ENCODE assay signal across 19 mouse cellular contexts in genomic region chr17:8637181-8637580, GRCm38 (mm10).
DNase-seq lines count a peak whose midpoint lies in the region; ATAC-seq and TF ChIP-seq lines count a peak whose summit lies in the region.
"Had no signal": no experiment of that assay in that cellular context is flagged by ENCODE, and none has a peak within 500 bp of the region (broad histone marks: within the 10 kb centered on the region; RNA-seq: fewer than 3 reads in every experiment).

No protein-coding gene starts in this region.

- H3K27ac ChIP-seq in intestine, embryonic 14.5 days (ENCODE audit: low read depth), result no peak overlapping the region
- H3K27ac ChIP-seq in intestine, embryonic 16.5 days (ENCODE audit: low read length), result no peak overlapping the region
- H3K27ac ChIP-seq in lung, postnatal 0 days (ENCODE audit: low read length), result no peak overlapping the region
- H3K27ac ChIP-seq: forebrain, embryonic 13.5 days; macrophage; midbrain, embryonic 13.5 days; stomach, embryonic 15.5 days had no signal

- no peaks in the 10 kb centered on the region for H3K27me3 ChIP-seq in intestine, embryonic 14.5 days (replicated peaks; ENCODE audit: control insufficient read depth, insufficient read depth, low read length)
- no peaks in the 10 kb centered on the region for H3K27me3 ChIP-seq in intestine, embryonic 16.5 days (replicated peaks; ENCODE audit: control insufficient read depth, insufficient read depth, low read length)
- H3K27me3 ChIP-seq in lung, postnatal 0 days (replicated peaks; ENCODE audit: insufficient read depth, low read length), result no peaks in the 10 kb centered on the region
- H3K27me3 ChIP-seq: forebrain, embryonic 13.5 days; midbrain, embryonic 13.5 days; stomach, embryonic 15.5 days had no signal

- TF ChIP-seq EP300 in lung, postnatal 0 days (IDR thresholded peaks at IDR 0.05), result no peak

- H3K36me3 ChIP-seq in intestine, embryonic 14.5 days (ENCODE audit: control insufficient read depth, insufficient read depth, low read length), result no peaks in the 10 kb centered on the region
- H3K36me3 ChIP-seq in intestine, embryonic 16.5 days (ENCODE audit: control insufficient read depth, insufficient read depth, low read length), result no peaks in the 10 kb centered on the region
- no peaks in the 10 kb centered on the region for H3K36me3 ChIP-seq in lung, postnatal 0 days (ENCODE audit: insufficient read depth, low read length)
- H3K36me3 ChIP-seq: midbrain, embryonic 13.5 days; stomach, embryonic 15.5 days had no signal

- no peak overlapping the region for H3K9ac ChIP-seq in intestine, embryonic 14.5 days (ENCODE audit: low read length)
- H3K9ac ChIP-seq in intestine, embryonic 16.5 days (ENCODE audit: low read depth, low read length), result no peak overlapping the region
- H3K9ac ChIP-seq in lung, postnatal 0 days (replicated peaks; ENCODE audit: low read depth), result no peak overlapping the region
- H3K9ac ChIP-seq: forebrain, embryonic 13.5 days; liver, postnatal 0 days; midbrain, embryonic 13.5 days; stomach, embryonic 15.5 days had no signal

- TF ChIP-seq POLR2A in brain, embryonic 14.5 days (IDR thresholded peaks at IDR 0.05; ENCODE audit: borderline replicate concordance, extremely low read depth, insufficient read depth, insufficient read length, poor library complexity, severe bottlenecking), result no peak

- DNase-seq in cerebellum, adult 18-20 months, result peak; percentile 38 to 46
- peak; percentile 39 for DNase-seq in intestine, embryonic 14.5 days (ENCODE audit: low spot score)
- DNase-seq in lung, postnatal 0 days (ENCODE audit: low spot score), result no peak
- DNase-seq in lung, adult 18-20 months, result no peak
- DNase-seq in brain, embryonic 14.5 days (ENCODE audit: low read depth), result no peak
- DNase-seq in left cerebral cortex, postnatal 36 days (ENCODE audit: low spot score in 2 of 2), result no peak
- DNase-seq: adrenal gland, postnatal 10 days; cerebellum, postnatal 10 days; heart, postnatal 4 days; kidney, adult 8-10 months; liver; liver, postnatal 0 days; spleen, adult 18-20 months had no signal

- intact Hi-C loops in left cerebral cortex, postnatal 36 days (cut with DNase I), result no loop called here

- 73% methylated on average over 4 of the region's 4 CpGs for WGBS in intestine, embryonic 14.5 days
- WGBS in intestine, embryonic 16.5 days, result 68% methylated on average over 4 of the region's 4 CpGs
- 65% methylated on average over 4 of the region's 4 CpGs for WGBS in lung, postnatal 0 days

- H3K4me2 ChIP-seq in intestine, embryonic 14.5 days (ENCODE audit: low read length), result no peak overlapping the region
- H3K4me2 ChIP-seq in intestine, embryonic 16.5 days (ENCODE audit: low read depth, low read length), result no peak overlapping the region
- no peak overlapping the region for H3K4me2 ChIP-seq in lung, postnatal 0 days (replicated peaks; ENCODE audit: low read depth, low read length)
- H3K4me2 ChIP-seq: forebrain, embryonic 13.5 days; midbrain, embryonic 13.5 days; stomach, embryonic 15.5 days had no signal

- H3K4me3 ChIP-seq in intestine, embryonic 14.5 days (ENCODE audit: low read depth, low read length), result no peak overlapping the region
- H3K4me3 ChIP-seq in intestine, embryonic 16.5 days (ENCODE audit: low read length), result no peak overlapping the region
- no peak overlapping the region for H3K4me3 ChIP-seq in lung, postnatal 0 days (ENCODE audit: low read depth, low read length)
- H3K4me3 ChIP-seq: forebrain, embryonic 13.5 days; midbrain, embryonic 13.5 days; stomach, embryonic 15.5 days had no signal

- ATAC-seq in cerebellum, adult (ENCODE audit: insufficient number of reproducible peaks, low FRiP score, low TSS enrichment), result no peak
- no peak for ATAC-seq in intestine, embryonic 14.5 days (replicated peaks; ENCODE audit: low FRiP score, low TSS enrichment, low read depth)
- no peak for ATAC-seq in intestine, embryonic 16.5 days
- no peak for ATAC-seq in lung, postnatal 0 days
- ATAC-seq: forebrain, embryonic 13.5 days; liver, postnatal 0 days; midbrain, embryonic 13.5 days had no signal

- 0 out of 2 replicates have a peak, but pooled peaks have one; percentile 5 for TF ChIP-seq CTCF in lung, postnatal 0 days (IDR thresholded peaks at IDR 0.05)
- TF ChIP-seq CTCF in brain, embryonic 14.5 days (IDR thresholded peaks at IDR 0.05; ENCODE audit: borderline replicate concordance, extremely low read depth, insufficient read depth, insufficient read length), result peak; percentile 32; the same call in 1 of the 2 replicates

- H3K9me3 ChIP-seq in intestine, embryonic 14.5 days (ENCODE audit: control insufficient read depth, low read length), result no peaks in the 10 kb centered on the region
- H3K9me3 ChIP-seq in intestine, embryonic 16.5 days (ENCODE audit: control insufficient read depth, low read length), result no peaks in the 10 kb centered on the region
- no peaks in the 10 kb centered on the region for H3K9me3 ChIP-seq in lung, postnatal 0 days (ENCODE audit: low read length)
- H3K9me3 ChIP-seq: forebrain, embryonic 13.5 days; midbrain, embryonic 13.5 days; stomach, embryonic 15.5 days had no signal

- no peaks in the 10 kb centered on the region for H3K4me1 ChIP-seq in intestine, embryonic 14.5 days (replicated peaks; ENCODE audit: control insufficient read depth, insufficient read depth, low read length)
- H3K4me1 ChIP-seq in intestine, embryonic 16.5 days (ENCODE audit: control insufficient read depth, insufficient read depth, low read length), result no peaks in the 10 kb centered on the region
- no peaks in the 10 kb centered on the region for H3K4me1 ChIP-seq in lung, postnatal 0 days (ENCODE audit: insufficient read depth, low read depth, low read length)
- H3K4me1 ChIP-seq: forebrain, embryonic 13.5 days; stomach, embryonic 15.5 days had no signal

Comparison
In these comparisons a context has a peak if more than half of its experiments do, and no peak if none do; other contexts are left out.
1. DNase-seq: peak in cerebellum, adult 18-20 months (2 of 2) and intestine, embryonic 14.5 days (single experiment); none in lung, postnatal 0 days (single experiment), lung, adult 18-20 months (0 of 2), brain, embryonic 14.5 days (single experiment) and left cerebral cortex, postnatal 36 days (0 of 2).